Mouse (Mus musculus): ENCODE results near the gene Wscd2.

DNA sequence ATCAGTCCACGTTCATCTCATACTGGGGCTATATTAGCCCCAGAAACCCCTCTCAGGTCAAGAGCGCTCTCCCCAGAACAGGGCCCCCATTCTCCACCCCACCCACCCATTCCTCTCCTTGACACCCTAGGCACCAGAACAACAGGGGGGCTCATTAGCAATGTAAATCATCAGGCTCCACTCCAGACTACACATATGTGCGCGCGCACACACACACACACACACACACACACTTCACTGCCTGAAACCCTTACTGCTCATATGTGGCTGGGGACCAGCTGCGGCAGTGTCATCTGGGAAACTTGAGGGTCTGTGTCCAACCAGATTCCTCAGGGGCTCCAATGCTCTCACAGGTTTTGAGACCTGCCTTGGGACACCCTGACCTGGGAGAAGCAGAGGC is 88.3 kb downstream of the Wscd2 start:
- TF ChIP-seq CTCF (IDR thresholded peaks at IDR 0.05; ENCODE audit: insufficient read depth, low read length) (no peak), POLR2A (IDR thresholded peaks at IDR 0.05; ENCODE audit: borderline replicate concordance, extremely low read depth, low read depth, low read length) (no peak)
